Mouse (Mus musculus): ENCODE results near the gene Card9.

DNA sequence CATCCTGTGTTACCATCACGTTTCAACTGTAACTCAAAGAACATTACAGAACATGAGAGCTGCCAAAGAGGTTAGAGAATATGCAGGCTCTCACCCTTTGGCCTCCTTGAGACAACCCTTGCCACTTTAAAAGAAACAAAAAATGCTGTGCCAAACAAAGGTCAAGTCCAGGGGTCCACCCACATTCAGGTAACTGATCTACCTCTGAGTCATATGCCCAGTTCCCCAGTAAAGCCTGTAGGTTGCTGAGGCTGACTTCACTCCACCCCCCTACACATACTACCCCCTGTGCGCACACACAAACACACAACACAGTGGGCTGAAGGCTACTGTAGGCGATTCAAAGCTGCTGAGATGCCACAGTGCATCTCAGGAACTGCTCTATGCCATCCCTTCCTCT lies 27.0 kb upstream of the Card9 start:
- TF ChIP-seq CTCF (IDR thresholded peaks at IDR 0.05; ENCODE audit: low read depth) (no peak), EP300 (IDR thresholded peaks at IDR 0.05; ENCODE audit: low read depth) (no peak)

All from heart, postnatal 0 days (tissue).